Mouse (Mus musculus): ENCODE measurements around the gene Sema6d. TPM values are rescaled to one million over a fixed set of nuclear protein-coding genes. Genes with fewer than 3 reads are reported as not detected.

Gene Sema6d
- polyA plus RNA-seq, 1 experiment from 2014 or later: 8.3 TPM

DNA sequence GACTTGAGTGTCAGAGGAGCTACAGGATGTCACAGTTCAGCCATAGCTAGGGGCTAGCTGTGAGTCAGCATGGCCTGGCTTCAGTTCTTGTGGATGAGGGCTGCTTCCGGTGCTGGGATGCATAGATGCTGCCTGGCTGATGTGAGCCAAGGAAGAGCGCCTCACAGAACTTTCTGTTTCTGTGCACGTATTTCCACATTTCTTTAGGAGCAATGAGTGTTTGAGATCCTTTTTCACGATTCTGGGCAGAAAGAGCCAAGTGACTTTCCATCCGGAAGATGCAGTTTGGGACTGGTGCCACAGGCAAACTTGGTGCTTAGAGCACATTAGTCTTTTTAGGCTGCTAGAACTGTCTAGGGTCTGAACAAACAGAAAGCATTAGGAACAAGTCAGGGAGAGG is 561.4 kb downstream of the Sema6d start:
- Histone ChIP-seq H3K4me1 (no peaks in the 10 kb centered on the region), H3K27me3 (replicated peaks; ENCODE audit: low read depth, poor library complexity, severe bottlenecking) (no peaks in the 10 kb centered on the region), H3K4me3 (no peak overlapping the region), H3K36me3 (replicated peaks) (0 out of 2 replicates have a peak, but pooled peaks cover 3% of the 10 kb centered on the region), H3K27ac (replicated peaks) (no peak overlapping the region), H3K9me3 (no peaks in the 10 kb centered on the region)
- no peak for DNase-seq (ENCODE audit: low spot score)
- 79% methylated on average over 5 of the region's 5 CpGs for WGBS

DNA sequence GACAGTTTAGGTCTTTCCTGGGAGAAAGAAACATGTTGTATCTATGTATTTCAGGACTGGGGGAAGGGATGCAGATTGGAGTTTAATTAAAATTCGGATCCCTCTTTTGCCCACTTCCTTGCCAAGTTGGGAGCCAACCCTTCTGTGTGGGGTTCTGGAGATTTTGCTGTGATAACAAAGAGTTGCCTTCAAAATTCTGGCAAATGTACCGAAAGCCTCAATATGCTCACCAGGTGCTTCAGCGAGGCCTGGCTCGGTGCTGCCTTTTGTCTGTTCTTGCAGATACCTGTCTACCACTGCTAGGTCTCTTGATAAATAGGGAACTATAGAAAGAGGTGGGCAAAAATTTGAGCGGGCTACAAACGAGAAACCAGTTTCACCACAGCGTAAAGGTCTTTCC is 563.4 kb downstream of the Sema6d start:
- Histone ChIP-seq H3K4me3 (no peak overlapping the region), H3K27ac (replicated peaks) (no peak overlapping the region), H3K27me3 (replicated peaks; ENCODE audit: low read depth, poor library complexity, severe bottlenecking) (no peaks in the 10 kb centered on the region), H3K4me1 (no peaks in the 10 kb centered on the region), H3K9me3 (no peaks in the 10 kb centered on the region), H3K36me3 (replicated peaks) (peaks cover 8% of the 10 kb centered on the region; the same call in 1 of the 2 replicates)
- WGBS: 95% methylated on average over 7 of the region's 7 CpGs
- DNase-seq (ENCODE audit: low spot score): no peak

DNA sequence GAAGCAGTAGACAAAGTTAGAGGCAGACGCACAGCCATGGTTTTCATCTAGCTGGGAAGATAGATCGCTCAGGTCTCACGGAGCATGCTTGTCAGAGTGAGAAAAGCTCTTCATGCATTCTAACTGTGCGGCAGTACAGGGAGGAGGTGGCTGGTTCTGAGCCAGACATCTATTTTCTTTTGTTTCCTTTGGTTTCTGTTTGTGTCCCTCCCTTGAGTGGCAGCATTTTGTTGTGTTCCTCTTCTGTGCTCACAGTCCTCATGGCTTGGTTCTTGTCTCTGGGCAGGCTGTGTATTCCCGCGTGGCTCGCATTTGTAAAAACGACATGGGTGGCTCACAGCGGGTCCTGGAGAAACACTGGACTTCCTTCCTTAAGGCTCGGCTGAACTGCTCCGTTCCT is 567.6 kb downstream of the Sema6d start:
- Histone ChIP-seq H3K27me3 (replicated peaks; ENCODE audit: low read depth, poor library complexity, severe bottlenecking) (no peaks in the 10 kb centered on the region), H3K4me3 (no peak overlapping the region), H3K27ac (replicated peaks) (no peak overlapping the region), H3K4me1 (peaks cover 4% of the 10 kb centered on the region; the same call in 1 of the 2 replicates), H3K36me3 (replicated peaks) (peaks cover 20% of the 10 kb centered on the region; the same call in 1 of the 2 replicates), H3K9me3 (no peaks in the 10 kb centered on the region)
- WGBS: 83% methylated on average over 11 of the region's 11 CpGs
- DNase-seq (ENCODE audit: low spot score): no peak

DNA sequence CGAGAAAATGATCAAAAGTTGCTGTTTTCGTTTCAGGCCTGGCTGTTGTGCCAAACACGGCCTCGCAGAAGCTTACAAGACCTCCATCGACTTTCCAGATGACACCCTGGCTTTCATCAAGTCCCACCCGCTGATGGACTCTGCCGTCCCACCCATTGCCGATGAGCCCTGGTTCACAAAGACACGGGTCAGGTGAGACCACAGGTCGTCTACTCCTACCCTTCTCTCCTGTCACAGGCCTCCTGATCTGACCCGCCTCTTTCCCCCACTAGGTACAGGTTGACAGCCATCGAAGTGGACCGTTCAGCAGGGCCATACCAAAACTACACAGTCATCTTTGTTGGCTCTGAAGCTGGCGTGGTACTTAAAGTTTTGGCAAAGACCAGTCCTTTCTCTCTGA is 568.6 kb downstream of the Sema6d start:
- WGBS: 92% methylated on average over 14 of the region's 14 CpGs
- H3K4me3 ChIP-seq: no peak overlapping the region
- no peak overlapping the region for H3K27ac ChIP-seq (replicated peaks)
- H3K4me1 ChIP-seq: peaks cover 7% of the 10 kb centered on the region; the same call in 1 of the 2 replicates
- H3K9me3 ChIP-seq: no peaks in the 10 kb centered on the region
- H3K27me3 ChIP-seq (replicated peaks; ENCODE audit: low read depth, poor library complexity, severe bottlenecking): no peaks in the 10 kb centered on the region
- no peak for DNase-seq (ENCODE audit: low spot score)
- peaks cover 20% of the 10 kb centered on the region; the same call in 1 of the 2 replicates for H3K36me3 ChIP-seq (replicated peaks)

DNA sequence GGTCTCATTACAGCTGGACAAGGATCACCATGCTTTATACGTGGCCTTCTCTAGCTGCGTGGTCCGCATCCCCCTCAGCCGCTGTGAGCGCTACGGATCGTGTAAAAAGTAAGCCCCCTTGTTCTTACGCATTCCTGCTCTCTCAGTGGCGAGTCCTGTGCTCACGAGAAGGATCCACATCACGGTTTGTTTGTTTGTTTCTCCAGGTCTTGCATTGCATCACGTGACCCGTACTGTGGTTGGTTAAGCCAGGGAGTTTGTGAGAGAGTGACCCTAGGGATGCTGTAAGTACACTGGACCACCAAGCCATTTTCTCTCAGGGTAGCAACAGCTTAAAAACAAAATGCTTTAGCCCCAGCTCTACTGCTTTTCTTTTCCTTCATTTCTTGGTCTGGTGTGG is 569.8 kb downstream of the Sema6d start:
- H3K27ac ChIP-seq (replicated peaks): no peak overlapping the region
- WGBS: 93% methylated on average over 13 of the region's 13 CpGs
- H3K4me3 ChIP-seq: no peak overlapping the region
- H3K4me1 ChIP-seq: peaks cover 7% of the 10 kb centered on the region; the same call in 1 of the 2 replicates
- no peak for DNase-seq (ENCODE audit: low spot score)
- H3K27me3 ChIP-seq (replicated peaks; ENCODE audit: low read depth, poor library complexity, severe bottlenecking): no peaks in the 10 kb centered on the region
- H3K9me3 ChIP-seq: no peaks in the 10 kb centered on the region
- H3K36me3 ChIP-seq (replicated peaks): peaks cover 28% of the 10 kb centered on the region

DNA sequence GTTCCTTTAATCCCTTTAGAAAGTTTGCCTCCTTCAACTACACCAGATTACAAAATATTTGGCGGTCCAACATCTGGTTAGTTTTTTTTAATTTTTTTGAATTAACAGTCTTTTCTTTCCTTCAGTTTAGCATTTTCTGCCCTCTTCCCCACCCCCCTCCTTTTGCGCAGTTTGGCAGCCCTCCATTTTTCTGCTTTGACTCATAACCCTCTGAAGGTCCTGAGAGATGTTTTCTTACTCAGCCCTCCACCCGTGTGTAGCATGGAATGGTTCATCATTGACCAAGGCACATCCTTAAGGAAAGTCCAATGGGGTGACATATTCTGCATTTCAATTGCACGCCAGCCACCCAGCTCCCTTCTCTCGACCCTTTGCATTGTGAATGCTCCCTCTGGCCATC is 570.9 kb downstream of the Sema6d start:
- Histone ChIP-seq H3K9me3 (no peaks in the 10 kb centered on the region), H3K36me3 (replicated peaks) (peaks cover 36% of the 10 kb centered on the region), H3K4me3 (no peak overlapping the region), H3K27me3 (replicated peaks; ENCODE audit: low read depth, poor library complexity, severe bottlenecking) (no peaks in the 10 kb centered on the region), H3K27ac (replicated peaks) (no peak overlapping the region), H3K4me1 (peaks cover 7% of the 10 kb centered on the region; the same call in 1 of the 2 replicates)
- no peak for DNase-seq (ENCODE audit: low spot score)
- 88% methylated on average over 5 of the region's 5 CpGs for WGBS

DNA sequence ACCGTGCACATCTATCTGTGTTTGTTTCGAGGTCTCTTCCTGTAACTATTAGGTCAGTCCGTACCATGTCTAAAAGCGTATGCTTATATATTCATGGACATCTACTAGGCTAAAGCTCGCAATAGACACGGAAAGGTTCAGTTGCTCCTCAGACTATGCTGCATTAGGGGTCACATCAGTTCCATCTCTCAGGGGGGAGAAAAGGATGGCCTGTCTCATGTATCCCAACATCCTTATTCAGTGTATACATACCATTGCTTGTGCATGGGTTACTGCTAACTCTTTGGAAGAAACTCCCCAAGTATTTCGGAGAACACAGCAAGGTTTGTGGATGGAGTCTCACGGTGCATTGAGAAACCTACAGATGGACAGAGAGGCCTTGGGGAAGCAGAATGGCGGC is 571.5 kb downstream of the Sema6d start:
- Histone ChIP-seq H3K4me3 (no peak overlapping the region), H3K27ac (replicated peaks) (no peak overlapping the region), H3K4me1 (peaks cover 7% of the 10 kb centered on the region; the same call in 1 of the 2 replicates), H3K9me3 (no peaks in the 10 kb centered on the region), H3K36me3 (replicated peaks) (peaks cover 33% of the 10 kb centered on the region), H3K27me3 (replicated peaks; ENCODE audit: low read depth, poor library complexity, severe bottlenecking) (no peaks in the 10 kb centered on the region)
- no peak for DNase-seq (ENCODE audit: low spot score)
- WGBS: 95% methylated on average over 9 of the region's 9 CpGs

DNA sequence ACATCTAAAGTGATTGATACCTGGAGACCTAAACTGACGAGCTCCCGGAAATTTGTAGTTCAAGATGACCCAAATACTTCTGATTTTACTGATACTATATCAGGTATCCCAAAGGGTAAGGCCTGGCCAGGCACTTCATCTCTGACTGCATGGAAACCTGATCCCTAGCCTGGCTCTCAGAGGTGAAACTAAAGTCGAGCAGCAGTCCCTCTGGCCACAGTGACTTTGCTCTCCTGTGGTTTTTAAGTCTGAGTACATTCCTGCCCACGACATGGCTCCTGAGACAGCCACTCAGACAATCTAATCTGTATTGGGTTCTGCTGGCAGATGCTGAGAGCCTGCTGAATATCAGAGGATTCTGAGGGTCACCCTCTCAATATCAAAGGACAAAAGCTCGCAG is 572.5 kb downstream of the Sema6d start:
- no peak overlapping the region for H3K4me3 ChIP-seq
- H3K27me3 ChIP-seq (replicated peaks; ENCODE audit: low read depth, poor library complexity, severe bottlenecking): no peaks in the 10 kb centered on the region
- no peaks in the 10 kb centered on the region for H3K9me3 ChIP-seq
- H3K4me1 ChIP-seq: peaks cover 7% of the 10 kb centered on the region; the same call in 1 of the 2 replicates
- 42% methylated on average over 5 of the region's 5 CpGs for WGBS
- H3K36me3 ChIP-seq (replicated peaks): peaks cover 33% of the 10 kb centered on the region
- H3K27ac ChIP-seq (replicated peaks): no peak overlapping the region
- no peak for DNase-seq (ENCODE audit: low spot score)

DNA sequence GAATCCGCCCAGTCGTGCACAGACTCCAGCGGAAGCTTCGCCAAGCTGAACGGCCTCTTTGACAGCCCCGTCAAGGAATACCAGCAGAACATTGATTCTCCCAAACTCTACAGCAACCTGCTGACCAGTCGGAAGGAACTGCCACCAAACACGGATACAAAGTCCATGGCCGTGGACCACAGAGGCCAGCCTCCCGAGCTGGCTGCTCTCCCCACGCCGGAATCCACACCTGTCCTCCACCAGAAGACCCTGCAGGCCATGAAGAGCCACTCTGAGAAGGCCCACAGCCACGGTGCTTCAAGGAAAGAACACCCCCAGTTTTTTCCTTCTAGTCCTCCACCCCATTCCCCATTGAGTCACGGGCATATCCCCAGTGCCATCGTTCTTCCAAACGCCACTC is 574.4 kb downstream of the Sema6d start:
- no peak for DNase-seq (ENCODE audit: low spot score)
- Histone ChIP-seq H3K9me3 (no peaks in the 10 kb centered on the region), H3K4me3 (no peak overlapping the region), H3K4me1 (peaks cover 7% of the 10 kb centered on the region; the same call in 1 of the 2 replicates), H3K36me3 (replicated peaks) (peaks cover 22% of the 10 kb centered on the region), H3K27me3 (replicated peaks; ENCODE audit: low read depth, poor library complexity, severe bottlenecking) (no peaks in the 10 kb centered on the region), H3K27ac (replicated peaks) (no peak overlapping the region)
- WGBS: 91% methylated on average over 16 of the region's 16 CpGs

DNA sequence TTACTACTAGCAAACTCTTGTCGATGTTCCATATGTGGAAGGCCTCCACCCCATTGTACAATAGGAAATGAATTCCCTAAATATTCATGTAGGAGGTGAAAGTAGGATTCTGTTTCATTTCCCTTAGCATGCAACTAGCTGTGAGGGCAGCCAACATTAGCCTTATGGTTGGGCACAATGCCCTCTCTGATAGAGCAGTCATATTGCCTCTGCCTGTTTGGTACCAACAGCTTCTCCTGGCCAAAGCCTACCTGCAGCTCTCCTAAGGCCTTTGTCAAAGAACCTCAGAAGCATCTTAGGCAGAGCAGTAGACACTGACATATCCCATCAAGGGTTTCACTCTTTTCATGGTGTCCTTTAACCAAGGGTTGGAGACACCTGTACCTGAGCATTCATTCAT is 578.7 kb downstream of the Sema6d start:
- 93% methylated on average over 1 of the region's 1 CpGs for WGBS
- no peaks in the 10 kb centered on the region for H3K9me3 ChIP-seq
- DNase-seq (ENCODE audit: low spot score): no peak
- H3K27me3 ChIP-seq (replicated peaks; ENCODE audit: low read depth, poor library complexity, severe bottlenecking): no peaks in the 10 kb centered on the region
- no peak overlapping the region for H3K4me3 ChIP-seq
- H3K36me3 ChIP-seq (replicated peaks): peaks cover 16% of the 10 kb centered on the region
- no peaks in the 10 kb centered on the region for H3K4me1 ChIP-seq
- no peak overlapping the region for H3K27ac ChIP-seq (replicated peaks)

DNA sequence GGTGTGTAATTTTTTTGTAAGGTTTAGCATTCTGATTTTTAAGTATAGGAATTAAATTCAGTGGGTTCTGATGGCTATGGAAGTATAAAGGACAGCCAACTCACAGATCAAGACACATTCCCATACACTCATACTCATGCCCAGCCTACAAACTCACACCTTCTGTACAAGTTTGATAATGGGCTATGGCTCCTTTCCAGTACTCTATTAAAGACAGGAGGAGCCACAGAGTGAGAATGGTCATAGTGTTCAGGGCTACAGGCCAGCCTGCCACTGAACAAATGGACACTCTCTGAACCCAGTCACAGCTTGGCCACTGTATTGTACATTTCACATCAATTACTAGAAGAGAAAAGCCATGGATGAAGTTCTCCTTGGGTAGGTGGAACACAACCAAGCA is 583.3 kb downstream of the Sema6d start:
- Histone ChIP-seq H3K36me3 (replicated peaks) (no peaks in the 10 kb centered on the region), H3K27ac (replicated peaks) (no peak overlapping the region), H3K4me3 (no peak overlapping the region), H3K4me1 (no peaks in the 10 kb centered on the region), H3K9me3 (no peaks in the 10 kb centered on the region), H3K27me3 (replicated peaks; ENCODE audit: low read depth, poor library complexity, severe bottlenecking) (no peaks in the 10 kb centered on the region)
- no peak for DNase-seq (ENCODE audit: low spot score)

DNA sequence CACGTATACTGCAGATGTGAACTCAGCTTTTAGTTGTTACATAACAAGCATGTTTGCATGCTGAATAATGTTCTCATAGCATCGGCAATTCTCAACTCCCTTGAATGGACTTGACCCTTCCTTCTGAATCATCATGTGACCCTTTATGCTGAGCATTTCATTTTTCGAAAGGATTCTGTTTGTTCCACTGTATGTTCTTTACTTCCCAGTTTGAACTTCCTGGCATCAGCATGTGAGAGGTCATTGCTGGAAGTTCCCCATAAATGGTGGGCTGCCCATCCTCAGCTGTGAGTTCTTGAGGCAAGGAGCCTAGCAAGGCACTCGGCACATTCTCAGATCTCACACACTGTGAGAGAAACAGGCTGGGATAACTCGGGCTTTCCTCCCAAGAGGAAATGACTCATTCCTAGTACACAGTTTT is 594.7 kb downstream of the Sema6d start:
- WGBS: 87% methylated on average over 5 of the region's 5 CpGs
- DNase-seq (ENCODE audit: low spot score): no peak

DNA sequence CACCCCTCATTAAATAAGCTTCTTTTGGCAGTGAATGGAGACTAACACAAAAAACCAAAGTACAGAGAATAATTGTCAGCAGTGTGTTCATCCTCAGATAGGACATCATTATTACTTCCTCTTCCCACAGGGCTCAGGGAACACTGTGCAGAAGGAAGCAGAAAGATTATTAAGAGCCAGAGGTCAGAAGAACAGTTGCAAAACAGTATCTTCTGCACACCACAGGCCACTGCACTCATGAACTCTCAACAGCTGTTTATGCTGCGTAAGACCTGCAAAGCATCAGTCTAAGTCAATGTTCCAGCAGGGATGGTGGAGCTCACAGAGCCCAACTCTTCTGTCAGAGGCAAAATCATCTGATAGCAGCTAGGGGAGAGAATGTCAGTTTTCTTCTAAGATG is 600.6 kb downstream of the Sema6d start:
- Histone ChIP-seq H3K36me3 (replicated peaks) (no peaks in the 10 kb centered on the region), H3K27ac (replicated peaks) (no peak overlapping the region), H3K4me3 (no peak overlapping the region), H3K9me3 (no peaks in the 10 kb centered on the region), H3K27me3 (replicated peaks; ENCODE audit: low read depth, poor library complexity, severe bottlenecking) (no peaks in the 10 kb centered on the region), H3K4me1 (no peaks in the 10 kb centered on the region)
- no peak for DNase-seq (ENCODE audit: low spot score)
- WGBS: 93% methylated on average over 1 of the region's 1 CpGs

More for the DNA sequence above, 594.7 kb downstream of the Sema6d start:
- no peaks in the 10 kb centered on the region for H3K36me3 ChIP-seq (replicated peaks)
- H3K27ac ChIP-seq (replicated peaks): no peak overlapping the region
- no peaks in the 10 kb centered on the region for H3K27me3 ChIP-seq (replicated peaks; ENCODE audit: low read depth, poor library complexity, severe bottlenecking)
- no peak overlapping the region for H3K4me3 ChIP-seq
- H3K4me1 ChIP-seq: no peaks in the 10 kb centered on the region
- no peaks in the 10 kb centered on the region for H3K9me3 ChIP-seq

DNA sequence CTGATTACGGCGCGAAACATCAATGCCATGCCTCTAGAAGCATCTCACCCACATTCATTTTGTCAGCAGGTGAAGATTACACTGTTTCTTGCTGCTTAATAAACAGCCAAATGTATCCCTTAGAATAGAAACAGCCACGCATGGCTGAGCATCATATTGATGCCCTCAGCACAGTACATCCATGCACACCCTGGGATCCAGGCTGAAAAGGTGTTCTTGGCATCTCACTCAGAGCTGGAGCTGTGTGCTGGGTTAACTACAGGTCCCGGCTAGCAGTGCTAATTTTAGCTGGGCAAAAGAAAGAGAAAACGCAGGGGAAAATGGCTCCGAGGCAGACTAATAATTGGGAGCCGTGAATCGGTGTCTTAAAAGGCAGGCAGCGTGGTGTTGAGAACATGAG is 612.9 kb downstream of the Sema6d start:
- DNase-seq (ENCODE audit: low spot score): no peak
- Histone ChIP-seq H3K4me1 (peaks cover 27% of the 10 kb centered on the region), H3K27ac (replicated peaks) (no peak overlapping the region), H3K27me3 (replicated peaks; ENCODE audit: low read depth, poor library complexity, severe bottlenecking) (no peaks in the 10 kb centered on the region), H3K9me3 (no peaks in the 10 kb centered on the region), H3K4me3 (no peak overlapping the region), H3K36me3 (replicated peaks) (no peaks in the 10 kb centered on the region)
- WGBS: 90% methylated on average over 10 of the region's 10 CpGs
